Mouse (Mus musculus) lung, adult 2 months (tissue): ENCODE data around the gene H2-DMa.

Experiments
- CTCF ChIP-seq: fragments of 200-500 bp; IDR thresholded peaks from 2 replicates; pipeline ENCODE4 v1.5.1; 2011; ENCODE audit warnings: mild to moderate bottlenecking, low read length, control low read depth; ENCODE audit not compliant: insufficient read depth
- POLR2A ChIP-seq: fragments of 200-500 bp; IDR thresholded peaks from 2 replicates; pipeline ENCODE4 v1.6.1; 2011; ENCODE audit warnings: low read depth, mild to moderate bottlenecking, control low read depth, low read length, borderline replicate concordance; ENCODE audit errors: extremely low read depth

GRCm38 (mm10) chr17:34104804-34105203, 14.5 kb upstream of the H2-DMa start:
- TF ChIP-seq CTCF: no peak
- TF ChIP-seq POLR2A: no peak
